Mouse (Mus musculus) lung, embryonic 14.5 days (tissue): ENCODE measurements around the gene Prss2. TPM values are rescaled to one million over a fixed set of nuclear protein-coding genes. Genes with fewer than 3 reads are reported as not detected.
A peak's percentile ranks its signal among the peaks of the same experiment; 100 is the strongest.
"Not testable (repeated sequence)": the region's sequence is repeated elsewhere in the genome, so short reads cannot be mapped to it uniquely, and the experiment has no call there.

Experiments used
- ATAC-seq: fragments of 200-750 bp; cut with Nextera tagmentation; 2 replicates; pipeline ENCODE4 v1.8.0; 2017; ENCODE audit warnings: mild to moderate bottlenecking, moderate TSS enrichment, moderate library complexity; ENCODE audit not compliant: insufficient read depth
- DNase-seq: peaks from one replicate; pipeline ENCODE4 v3.0.0-alpha.2; 2015
- H3K27ac ChIP-seq: fragments of 300-500 bp; sonication (generic); 2 replicates; pipeline ENCODE4 v1.5.1; 2014; ENCODE audit warnings: low read depth, mild to moderate bottlenecking, moderate library complexity
- H3K27me3 ChIP-seq: fragments of 300-500 bp; sonication (generic); 2 replicates; pipeline ENCODE4 v1.6.1; 2014; ENCODE audit warnings: low read length, control low read depth; ENCODE audit not compliant: insufficient read depth
- H3K36me3 ChIP-seq: fragments of 300-500 bp; sonication (generic); 2 replicates; pipeline ENCODE4 v1.6.1; 2014; ENCODE audit warnings: control low read depth; ENCODE audit not compliant: insufficient read depth
- H3K4me1 ChIP-seq: fragments of 300-500 bp; sonication (generic); 2 replicates; pipeline ENCODE4 v1.6.1; 2014; ENCODE audit warnings: antibody characterized with exemption, control low read depth; ENCODE audit not compliant: insufficient read depth
- H3K4me2 ChIP-seq: fragments of 300-500 bp; sonication (generic); 2 replicates; pipeline ENCODE4 v1.6.1; 2014; ENCODE audit warnings: mild to moderate bottlenecking
- H3K4me3 ChIP-seq: fragments of 300-500 bp; sonication (generic); 2 replicates; pipeline ENCODE4 v1.5.1; 2014; ENCODE audit warnings: low read depth, low read length
- H3K9ac ChIP-seq: fragments of 300-500 bp; sonication (generic); 2 replicates; pipeline ENCODE4 v1.6.1; 2014
- H3K9me3 ChIP-seq: fragments of 300-500 bp; sonication (generic); 2 replicates; pipeline ENCODE4 v1.6.1; 2016; ENCODE audit warnings: low read depth, low read length, control low read depth
- CTCF ChIP-seq: IDR thresholded peaks from 2 replicates; pipeline ENCODE4 v1.5.1; 2016; ENCODE audit warnings: antibody characterized with exemption, low read depth
- WGBS: fragments of 180-500 bp; shearing (Covaris S2); extraction: QIAGEN DNeasy Blood & Tissue Kit; methylation state at CpG from one replicate; pipeline ENCODE4 v1.1.7; 2014; 5-methylcytosine and 5-hydroxymethylcytosine counted together
- polyA plus RNA-seq: library from polyadenylated mRNA; unstranded; fragments of >200 nt; fragmentation: Nextera tagmentation; extraction: Ambion mirVana; gene quantifications from 2 replicates; pipeline ENCODE4 v1.2.1, GENCODE M21; 2014

The Prss2 gene
- polyA plus RNA-seq: not detected in 2 replicates

DNA sequence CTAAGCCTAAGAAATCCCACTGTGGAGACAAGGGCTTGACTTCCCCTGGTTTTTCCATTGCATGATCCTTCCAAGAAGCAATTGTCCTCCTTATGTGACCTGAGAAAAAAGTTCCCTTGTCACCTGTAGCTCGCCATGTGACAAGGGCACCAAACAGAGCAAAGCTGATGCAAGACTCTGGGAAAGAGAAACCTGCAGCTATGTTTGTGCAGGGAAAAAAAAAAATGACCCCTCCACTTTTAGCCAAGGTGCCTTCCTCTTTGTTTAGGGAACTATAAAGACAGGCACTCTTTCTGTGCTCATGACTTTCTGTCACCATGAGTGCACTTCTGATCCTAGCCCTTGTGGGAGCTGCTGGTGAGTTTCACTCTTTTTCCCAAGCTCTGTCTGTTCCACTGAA lies at the start of gene Prss2:
Gene Prss2, plus strand, starts transcription at position 301 of the 400 bp plus-strand sequence.
- Histone ChIP-seq H3K27me3 (no peaks in the 10 kb centered on the region), H3K9ac (no peak within 1 kb of the TSS), H3K4me2 (no peak within 1 kb of the TSS), H3K4me3 (no peak within 1 kb of the TSS), H3K4me1 (no peaks in the 10 kb centered on the region), H3K9me3 (no peaks in the 10 kb centered on the region), H3K36me3 (no peaks in the 10 kb centered on the region), H3K27ac (no peak within 1 kb of the TSS)
- 64% methylated on average over 1 of the region's 1 CpGs for WGBS
- no peak for ATAC-seq
- DNase-seq: no peak
- no peak for TF ChIP-seq CTCF

DNA sequence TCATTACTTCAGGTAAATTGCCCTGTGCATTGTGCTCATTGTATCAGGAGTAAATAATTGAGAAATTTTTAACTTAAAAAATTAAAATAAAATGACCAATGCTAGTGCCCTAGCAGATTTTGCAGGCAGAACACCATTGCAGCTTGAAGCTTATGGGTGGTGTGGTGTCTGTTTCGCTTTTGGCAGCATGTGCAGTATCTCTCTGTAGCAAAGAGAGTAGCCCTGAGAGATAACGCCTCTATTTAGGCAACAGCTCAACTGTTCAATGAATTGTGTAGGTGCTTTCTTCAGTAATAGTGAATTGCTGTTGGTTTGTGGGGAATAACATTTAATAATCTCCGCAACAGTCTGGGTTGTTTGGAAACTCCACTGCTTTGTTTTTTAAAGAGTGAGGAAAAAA lies 22.2 kb upstream of the Prss2 start:
- no peak for TF ChIP-seq CTCF
- H3K27ac ChIP-seq: no peak overlapping the region
- no peaks in the 10 kb centered on the region for H3K27me3 ChIP-seq
- H3K9ac ChIP-seq: no peak overlapping the region
- WGBS: 83% methylated on average over 3 of the region's 3 CpGs
- ATAC-seq (no peak), DNase-seq (no peak)
- no peak overlapping the region for H3K4me2 ChIP-seq
- no peaks in the 10 kb centered on the region for H3K9me3 ChIP-seq
- H3K4me3 ChIP-seq: no peak overlapping the region
- no peaks in the 10 kb centered on the region for H3K36me3 ChIP-seq
- H3K4me1 ChIP-seq: no peaks in the 10 kb centered on the region

DNA sequence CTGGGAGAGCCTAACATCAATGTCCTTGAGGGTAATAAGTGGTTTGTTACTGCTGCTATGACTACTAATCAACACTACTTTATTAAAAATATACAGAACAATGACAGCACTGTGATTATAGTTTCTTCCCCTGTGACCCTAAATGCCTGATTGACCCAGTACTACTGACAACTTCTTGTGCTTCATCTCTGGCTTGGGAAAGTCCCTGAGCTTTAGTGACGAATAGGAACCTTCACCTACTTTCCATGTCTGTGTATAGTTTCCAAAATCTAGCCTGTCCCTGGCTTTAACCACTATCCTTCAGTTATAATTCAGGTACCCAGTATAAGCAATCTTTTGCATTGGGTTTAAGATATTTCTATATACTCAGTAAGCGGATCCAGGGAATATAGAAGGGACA lies 16.7 kb upstream of the Prss2 start:
- WGBS: 81% methylated on average over 2 of the region's 2 CpGs
- Histone ChIP-seq H3K27ac (no peak overlapping the region), H3K9me3 (no peaks in the 10 kb centered on the region), H3K36me3 (no peaks in the 10 kb centered on the region), H3K4me1 (no peaks in the 10 kb centered on the region), H3K27me3 (no peaks in the 10 kb centered on the region), H3K4me3 (no peak overlapping the region), H3K4me2 (no peak overlapping the region), H3K9ac (no peak overlapping the region)
- no peak for DNase-seq
- no peak for TF ChIP-seq CTCF
- ATAC-seq: no peak

DNA sequence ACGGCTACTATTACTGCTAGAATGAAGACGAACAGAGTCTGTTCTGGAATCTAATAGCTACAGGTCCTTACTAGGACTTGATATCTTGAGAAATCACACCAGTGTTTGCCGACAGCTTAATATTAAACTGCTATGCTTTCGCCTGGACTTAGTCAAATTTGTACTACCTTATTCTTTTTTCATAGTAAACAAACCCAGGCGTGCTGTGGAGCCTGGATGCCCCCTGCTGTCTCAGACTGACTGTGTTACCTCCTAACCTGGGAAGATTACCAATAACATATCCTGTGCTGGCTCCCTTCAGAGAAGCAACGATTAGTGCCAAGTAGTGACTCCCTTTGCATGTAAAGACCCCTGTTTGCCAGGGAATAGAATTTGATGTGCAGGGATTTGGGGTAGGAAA lies 16.3 kb upstream of the Prss2 start:
- no peaks in the 10 kb centered on the region for H3K9me3 ChIP-seq
- no peak overlapping the region for H3K9ac ChIP-seq
- no peak for ATAC-seq
- H3K4me3 ChIP-seq: no peak overlapping the region
- no peak overlapping the region for H3K4me2 ChIP-seq
- no peaks in the 10 kb centered on the region for H3K4me1 ChIP-seq
- no peak for DNase-seq
- no peaks in the 10 kb centered on the region for H3K36me3 ChIP-seq
- 0 out of 2 replicates have a peak, but pooled peaks have one; percentile 13 for TF ChIP-seq CTCF
- no peaks in the 10 kb centered on the region for H3K27me3 ChIP-seq
- WGBS: 68% methylated on average over 6 of the region's 6 CpGs
- H3K27ac ChIP-seq: no peak overlapping the region

DNA sequence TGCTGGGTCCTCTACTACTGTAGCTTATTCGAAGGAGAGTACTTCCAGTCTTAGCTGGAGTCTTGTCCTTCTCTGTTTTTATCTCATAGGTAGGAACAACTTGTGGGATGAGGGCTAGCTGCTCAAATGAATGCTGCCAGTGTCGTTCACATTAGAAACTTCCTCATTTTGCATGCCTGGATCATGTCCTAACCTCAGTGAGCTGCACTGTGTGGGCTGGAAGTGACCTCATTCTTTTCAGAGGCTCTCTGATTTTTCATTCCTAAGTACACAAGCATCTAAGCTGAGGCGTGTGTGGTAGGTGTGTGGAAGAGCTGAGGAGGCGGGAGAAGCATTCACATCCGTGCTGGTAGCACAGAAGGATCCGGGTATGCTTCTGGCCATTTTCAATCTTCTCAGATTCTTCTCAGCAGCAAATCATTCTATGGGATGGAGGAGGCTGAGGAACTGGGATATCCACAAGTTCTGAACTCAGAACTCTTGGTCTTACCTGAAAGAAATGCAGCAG lies 3.5 kb upstream of the Prss2 start:
- Histone ChIP-seq H3K4me2 (no peak overlapping the region), H3K4me1 (no peaks in the 10 kb centered on the region), H3K27ac (no peak overlapping the region), H3K36me3 (no peaks in the 10 kb centered on the region), H3K9me3 (no peaks in the 10 kb centered on the region), H3K27me3 (no peaks in the 10 kb centered on the region), H3K4me3 (no peak overlapping the region), H3K9ac (no peak overlapping the region)
- 70% methylated on average over 6 of the region's 6 CpGs for WGBS
- ATAC-seq (no peak), DNase-seq (peak; percentile 1)
- TF ChIP-seq CTCF: no peak

DNA sequence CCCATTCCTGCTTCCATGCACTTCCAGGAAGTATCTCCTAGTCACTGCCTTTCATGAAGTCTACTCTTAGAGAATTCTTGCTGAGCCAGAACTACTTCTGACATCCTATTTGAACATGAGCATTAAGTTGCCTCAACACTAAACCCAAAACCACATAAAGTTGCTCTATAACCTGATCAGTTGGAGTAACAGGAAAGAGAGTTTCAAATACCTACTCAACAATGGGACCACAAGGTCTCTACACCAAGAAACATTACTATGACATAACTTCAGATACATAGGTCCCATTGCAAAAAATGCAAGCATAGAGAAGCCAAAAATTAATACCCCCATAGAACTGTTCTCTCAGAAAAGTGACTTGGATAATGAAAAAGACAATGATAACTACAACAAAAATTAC lies 4.9 kb downstream of the Prss2 start:
- no peaks in the 10 kb centered on the region for H3K9me3 ChIP-seq
- no peak overlapping the region for H3K4me3 ChIP-seq
- no peaks in the 10 kb centered on the region for H3K27me3 ChIP-seq
- no peaks in the 10 kb centered on the region for H3K36me3 ChIP-seq
- no peak overlapping the region for H3K27ac ChIP-seq
- no peak for DNase-seq
- no peak overlapping the region for H3K9ac ChIP-seq
- ATAC-seq: no peak
- H3K4me2 ChIP-seq: no peak overlapping the region
- no peaks in the 10 kb centered on the region for H3K4me1 ChIP-seq
- no peak for TF ChIP-seq CTCF

DNA sequence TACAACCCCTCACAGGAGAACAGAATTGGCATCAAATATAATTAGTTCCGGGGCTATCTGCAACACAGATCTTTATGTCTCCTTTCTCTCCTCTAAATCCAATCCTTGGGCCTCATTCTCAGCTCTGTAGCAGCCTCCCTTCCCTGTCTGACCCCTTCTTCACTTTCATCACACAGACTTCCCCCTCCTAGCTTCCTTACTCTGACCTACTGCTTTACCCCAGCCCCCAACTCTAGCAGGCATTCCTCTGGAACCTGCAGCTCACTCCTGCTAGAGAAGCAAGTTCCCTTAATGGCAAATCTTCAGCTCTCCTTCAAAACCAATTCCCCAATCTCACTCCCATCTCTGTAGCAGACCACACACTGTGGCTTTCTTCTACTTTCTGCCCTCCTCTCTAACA lies 5.8 kb downstream of the Prss2 start:
- ATAC-seq (no peak), DNase-seq (no peak)
- H3K9me3 ChIP-seq: no peaks in the 10 kb centered on the region
- H3K4me3 ChIP-seq: no peak overlapping the region
- no peaks in the 10 kb centered on the region for H3K36me3 ChIP-seq
- no peak overlapping the region for H3K9ac ChIP-seq
- H3K27ac ChIP-seq: no peak overlapping the region
- TF ChIP-seq CTCF: no peak
- no peaks in the 10 kb centered on the region for H3K27me3 ChIP-seq
- WGBS: 77% methylated on average over 1 of the region's 1 CpGs
- H3K4me2 ChIP-seq: no peak overlapping the region
- H3K4me1 ChIP-seq: no peaks in the 10 kb centered on the region

DNA sequence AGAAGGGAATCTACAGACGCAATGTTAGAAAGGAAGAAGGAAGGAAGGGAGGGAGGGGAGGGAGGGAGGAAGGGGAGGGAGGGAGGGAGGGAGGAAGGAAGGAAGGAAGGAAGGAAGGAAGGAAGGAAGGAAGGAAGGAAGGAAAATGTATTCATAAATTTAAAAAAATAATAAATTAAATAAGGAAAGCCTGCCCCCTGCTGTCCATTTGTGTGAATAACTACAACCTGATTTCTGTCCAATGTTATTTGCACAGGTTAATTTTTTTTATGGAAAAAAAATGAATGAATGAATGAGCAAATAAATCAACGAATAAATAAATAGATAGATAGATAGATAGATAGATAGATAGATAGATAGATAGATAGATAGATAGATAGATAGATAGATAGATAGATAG lies 8.4 kb downstream of the Prss2 start:
- H3K4me3 ChIP-seq, H3K9ac ChIP-seq, H3K4me1 ChIP-seq, ATAC-seq, H3K4me2 ChIP-seq, H3K36me3 ChIP-seq, H3K27ac ChIP-seq, H3K27me3 ChIP-seq, H3K9me3 ChIP-seq: not testable (repeated sequence)
- DNase-seq: peak; percentile 61
- peak; percentile 21; the same call in 1 of the 2 replicates for TF ChIP-seq CTCF
- 35% methylated on average over 2 of the region's 2 CpGs for WGBS
